ENCODE assay signal across 12 mouse cellular contexts in genomic region chr5:148747549-148747948, GRCm38 (mm10).
"Had no signal": no experiment of that assay in that cellular context is flagged by ENCODE, and none has a peak within 500 bp of the region (broad histone marks: within the 10 kb centered on the region; RNA-seq: fewer than 3 reads in every experiment).

No protein-coding gene starts in this region.

- H3K4me1 ChIP-seq: limb, embryonic 13.5 days; midbrain, embryonic 10.5 days; neural tube, embryonic 13.5 days had no signal

- H3K9me3 ChIP-seq: midbrain, embryonic 10.5 days had no signal

- H3K4me2 ChIP-seq: limb, embryonic 13.5 days; liver, embryonic 11.5 days; lung, embryonic 14.5 days; neural tube, embryonic 13.5 days had no signal

- DNase-seq: left cerebral cortex, postnatal 4 days; lung, embryonic 14.5 days; midbrain, embryonic 14.5 days; spleen, adult 18-20 months; thymus, adult 2 months; thymus, postnatal 25 days had no signal

- H3K27ac ChIP-seq: kidney, postnatal 0 days; layer of hippocampus, adult 2 months; limb, embryonic 13.5 days; midbrain, embryonic 10.5 days; neural tube, embryonic 13.5 days had no signal

- H3K36me3 ChIP-seq: limb, embryonic 13.5 days; midbrain, embryonic 10.5 days; neural tube, embryonic 13.5 days had no signal

- H3K4me3 ChIP-seq: layer of hippocampus, adult 2 months; limb, embryonic 13.5 days; midbrain, embryonic 10.5 days; neural tube, embryonic 13.5 days had no signal

- H3K27me3 ChIP-seq: limb, embryonic 13.5 days; neural tube, embryonic 13.5 days had no signal

- H3K9ac ChIP-seq: limb, embryonic 13.5 days; lung, embryonic 14.5 days; neural tube, embryonic 13.5 days had no signal
